Mouse (Mus musculus) neural tube, embryonic 11.5 days (tissue): Measurements from ENCODE around the gene Cabp4. TPM values are rescaled to one million over a fixed set of nuclear protein-coding genes. Genes with fewer than 3 reads are reported as not detected.

Source experiments
- ATAC-seq: fragments of 200-750 bp; cut with Nextera tagmentation; 2 replicates; pipeline ENCODE4 v1.8.0; 2017; ENCODE audit warnings: moderate number of reproducible peaks, mild to moderate bottlenecking, moderate TSS enrichment, moderate library complexity; ENCODE audit not compliant: insufficient read depth, low FRiP score, low TSS enrichment
- DNase-seq: peaks from one replicate; pipeline ENCODE4 v3.0.0-alpha.2; 2015; ENCODE audit warnings: low spot score
- H3K27ac ChIP-seq: fragments of 300-500 bp; sonication (generic); 2 replicates; pipeline ENCODE4 v1.5.1; 2014; ENCODE audit warnings: low read depth, mild to moderate bottlenecking, low read length
- H3K27me3 ChIP-seq: fragments of 300-500 bp; sonication (generic); 2 replicates; pipeline ENCODE4 v1.6.1; 2014; ENCODE audit warnings: mild to moderate bottlenecking, low read length, mixed read lengths; ENCODE audit not compliant: control insufficient read depth, insufficient read depth
- H3K36me3 ChIP-seq: fragments of 300-500 bp; sonication (generic); 2 replicates; pipeline ENCODE4 v1.6.1; 2014; ENCODE audit warnings: mild to moderate bottlenecking, low read length, moderate library complexity, mixed read lengths; ENCODE audit not compliant: control insufficient read depth, insufficient read depth
- H3K4me1 ChIP-seq: fragments of 300-500 bp; sonication (generic); 2 replicates; pipeline ENCODE4 v1.6.1; 2014; ENCODE audit warnings: low read length, mixed read lengths; ENCODE audit not compliant: control insufficient read depth, insufficient read depth
- H3K4me2 ChIP-seq: fragments of 300-500 bp; sonication (generic); 2 replicates; pipeline ENCODE4 v1.6.1; 2014; ENCODE audit warnings: low read depth, mild to moderate bottlenecking, moderate library complexity
- H3K4me3 ChIP-seq: fragments of 300-500 bp; sonication (generic); 2 replicates; pipeline ENCODE4 v1.5.1; 2014; ENCODE audit warnings: low read depth, low read length
- H3K9ac ChIP-seq: fragments of 300-500 bp; sonication (generic); 2 replicates; pipeline ENCODE4 v1.6.1; 2014; ENCODE audit warnings: mild to moderate bottlenecking, low read length
- H3K9me3 ChIP-seq: fragments of 300-500 bp; sonication (generic); 2 replicates; pipeline ENCODE4 v1.6.1; 2016; ENCODE audit warnings: low read length; ENCODE audit not compliant: control insufficient read depth
- WGBS: fragments of 180-500 bp; shearing (Covaris S2); extraction: QIAGEN DNeasy Blood & Tissue Kit; methylation state at CpG from one replicate; pipeline ENCODE4 v1.1.7; 2014; 5-methylcytosine and 5-hydroxymethylcytosine counted together
- polyA plus RNA-seq: library from polyadenylated mRNA; unstranded; fragments of >200 nt; fragmentation: Nextera tagmentation; extraction: Ambion mirVana; gene quantifications from 2 replicates; pipeline ENCODE4 v1.2.1, GENCODE M21; 2014

Cabp4 gene
- polyA plus RNA-seq, 1 experiment from 2014 or later, result not detected

GRCm38 (mm10) chr19:4117006-4117405 is 26.8 kb downstream of the Cabp4 start:
- ATAC-seq, result no peak
- H3K9ac ChIP-seq, result no peak overlapping the region
- no peaks in the 10 kb centered on the region for H3K27me3 ChIP-seq
- peaks cover 21% of the 10 kb centered on the region for H3K36me3 ChIP-seq
- H3K4me2 ChIP-seq, result no peak overlapping the region
- WGBS, result 97% methylated on average over 7 of the region's 7 CpGs
- H3K9me3 ChIP-seq, result no peaks in the 10 kb centered on the region
- H3K4me1 ChIP-seq, result 0 out of 2 replicates have a peak, but pooled peaks cover 3% of the 10 kb centered on the region
- H3K4me3 ChIP-seq, result no peak overlapping the region
- no peak for DNase-seq
- no peak overlapping the region for H3K27ac ChIP-seq

- DNase-seq, result no peak
- ATAC-seq, result no peak
- Histone ChIP-seq H3K27ac (no peak overlapping the region), H3K27me3 (no peaks in the 10 kb centered on the region), H3K4me1 (0 out of 2 replicates have a peak, but pooled peaks cover 3% of the 10 kb centered on the region), H3K9ac (no peak overlapping the region), H3K36me3 (peaks cover 21% of the 10 kb centered on the region), H3K4me2 (no peak overlapping the region), H3K4me3 (no peak overlapping the region), H3K9me3 (no peaks in the 10 kb centered on the region)
- WGBS, result 84% methylated on average over 11 of the region's 11 CpGs
Observed at GRCm38 (mm10) chr19:4115816-4116215, 28.0 kb downstream of the Cabp4 start.

- 97% methylated on average over 10 of the region's 10 CpGs for WGBS
- no peak overlapping the region for H3K9ac ChIP-seq
- H3K36me3 ChIP-seq, result peaks cover 21% of the 10 kb centered on the region
- no peak overlapping the region for H3K4me3 ChIP-seq
- H3K27me3 ChIP-seq, result no peaks in the 10 kb centered on the region
- H3K9me3 ChIP-seq, result no peaks in the 10 kb centered on the region
- no peaks in the 10 kb centered on the region for H3K4me1 ChIP-seq
- no peak overlapping the region for H3K27ac ChIP-seq
- no peak for ATAC-seq
- H3K4me2 ChIP-seq, result no peak overlapping the region
- DNase-seq, result no peak
Observed at GRCm38 (mm10) chr19:4115144-4115543, 28.7 kb downstream of the Cabp4 start.

- ATAC-seq (no peak), DNase-seq (no peak)
- WGBS, result 89% methylated on average over 10 of the region's 10 CpGs
- Histone ChIP-seq H3K36me3 (peaks cover 21% of the 10 kb centered on the region), H3K4me1 (no peaks in the 10 kb centered on the region), H3K4me3 (no peak overlapping the region), H3K27me3 (no peaks in the 10 kb centered on the region), H3K4me2 (no peak overlapping the region), H3K9ac (no peak overlapping the region), H3K27ac (no peak overlapping the region), H3K9me3 (no peaks in the 10 kb centered on the region)
Observed at GRCm38 (mm10) chr19:4114551-4114950, 29.3 kb downstream of the Cabp4 start.

GRCm38 (mm10) chr19:4113806-4114230 is 30.0 kb downstream of the Cabp4 start:
- no peaks in the 10 kb centered on the region for H3K9me3 ChIP-seq
- no peak for ATAC-seq
- H3K27ac ChIP-seq, result no peak overlapping the region
- peaks cover 21% of the 10 kb centered on the region for H3K36me3 ChIP-seq
- DNase-seq, result no peak
- no peak overlapping the region for H3K4me2 ChIP-seq
- no peaks in the 10 kb centered on the region for H3K4me1 ChIP-seq
- no peaks in the 10 kb centered on the region for H3K27me3 ChIP-seq
- 64% methylated on average over 5 of the region's 5 CpGs for WGBS
- H3K9ac ChIP-seq, result no peak overlapping the region
- H3K4me3 ChIP-seq, result no peak overlapping the region

GRCm38 (mm10) chr19:4113186-4113805 is 30.5 kb downstream of the Cabp4 start:
- Histone ChIP-seq H3K27ac (no peak overlapping the region), H3K4me2 (no peak overlapping the region), H3K9ac (no peak overlapping the region), H3K4me1 (no peaks in the 10 kb centered on the region), H3K36me3 (peaks cover 21% of the 10 kb centered on the region), H3K4me3 (no peak overlapping the region), H3K9me3 (no peaks in the 10 kb centered on the region), H3K27me3 (no peaks in the 10 kb centered on the region)
- DNase-seq (no peak), ATAC-seq (no peak)
- WGBS, result 88% methylated on average over 13 of the region's 13 CpGs

- Histone ChIP-seq H3K27ac (no peak overlapping the region), H3K4me3 (no peak overlapping the region), H3K27me3 (no peaks in the 10 kb centered on the region), H3K9ac (no peak overlapping the region), H3K4me1 (no peaks in the 10 kb centered on the region), H3K36me3 (peaks cover 21% of the 10 kb centered on the region), H3K9me3 (no peaks in the 10 kb centered on the region), H3K4me2 (no peak overlapping the region)
- no peak for DNase-seq
- 97% methylated on average over 26 of the region's 26 CpGs for WGBS
- ATAC-seq, result no peak
Observed at GRCm38 (mm10) chr19:4112063-4112960, 31.5 kb downstream of the Cabp4 start.

- peaks cover 7% of the 10 kb centered on the region; the same call in 1 of the 2 replicates for H3K36me3 ChIP-seq
- ATAC-seq, result no peak
- H3K4me2 ChIP-seq, result no peak overlapping the region
- no peaks in the 10 kb centered on the region for H3K9me3 ChIP-seq
- no peak for DNase-seq
- H3K27me3 ChIP-seq, result no peaks in the 10 kb centered on the region
- 79% methylated on average over 9 of the region's 9 CpGs for WGBS
- no peak overlapping the region for H3K9ac ChIP-seq
- no peak overlapping the region for H3K27ac ChIP-seq
- H3K4me3 ChIP-seq, result no peak overlapping the region
- H3K4me1 ChIP-seq, result no peaks in the 10 kb centered on the region
Observed at GRCm38 (mm10) chr19:4108535-4108934, 35.3 kb downstream of the Cabp4 start.
